Mouse (Mus musculus): ENCODE data around the gene Rnf114. TPM values are rescaled to one million over a fixed set of nuclear protein-coding genes. Genes with fewer than 3 reads are reported as not detected.

Gene Rnf114
- polyA plus RNA-seq, 1 experiment from 2014 or later, result 131 TPM

DNA sequence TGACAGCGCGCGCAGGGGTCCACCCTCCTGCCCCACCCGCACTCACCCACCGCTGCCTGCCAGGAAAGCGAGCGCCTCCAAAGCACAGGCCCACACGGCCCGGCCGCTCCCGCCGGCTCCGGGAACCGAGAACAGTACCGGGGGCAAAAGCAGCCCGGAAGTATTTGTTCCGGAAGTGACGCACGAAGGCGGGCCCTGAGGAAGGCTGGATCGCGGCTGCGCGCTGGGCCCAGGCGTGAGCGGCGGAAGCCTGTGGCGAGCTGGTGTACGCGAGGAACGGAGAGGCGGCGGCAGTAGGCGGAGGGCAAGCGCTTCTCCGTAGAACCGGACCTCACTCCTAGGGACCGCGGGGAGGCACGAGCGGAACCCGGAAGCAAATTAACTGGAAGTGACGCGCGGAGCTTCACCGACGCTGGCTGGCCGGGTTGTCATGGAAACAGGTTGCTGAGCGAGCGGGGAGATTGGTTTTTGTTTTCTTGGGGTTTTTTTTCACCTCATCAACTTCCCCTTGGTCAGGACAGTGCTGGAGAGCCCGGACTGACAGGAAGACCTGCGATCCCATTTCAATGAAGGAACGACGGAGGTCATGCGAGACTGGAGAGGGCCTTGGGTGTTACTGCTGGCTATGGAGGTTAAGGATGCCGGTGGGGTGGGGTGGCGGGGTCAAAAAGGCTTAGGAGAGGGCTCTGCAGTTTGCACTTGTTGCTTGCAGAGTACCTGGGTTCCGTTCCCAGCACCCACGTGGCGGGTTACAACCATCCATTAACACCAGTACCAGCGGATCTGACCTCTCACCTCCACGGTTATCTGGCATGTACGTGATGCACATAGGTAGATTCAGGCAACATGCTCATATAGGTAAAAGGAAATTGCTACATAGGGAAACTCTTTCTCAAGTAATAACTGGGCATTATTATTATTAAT, 530 bp downstream of the Rnf114 start, which contains the start of gene Spata2:
Gene Spata2 (minus strand): TSS at position 175 of the 924 bp plus-strand sequence.
- peaks cover 24% of the 10 kb centered on the region for H3K4me1 ChIP-seq
- H3K27ac ChIP-seq, result peak within 1 kb of the TSS; percentile 98
- ATAC-seq (replicated peaks), result peak; percentile 89
- peak within 1 kb of the TSS; percentile 94 for H3K9ac ChIP-seq
- no peaks in the 10 kb centered on the region for H3K36me3 ChIP-seq (replicated peaks)
- H3K4me2 ChIP-seq, result peak within 1 kb of the TSS; percentile 82
- H3K9me3 ChIP-seq, result no peaks in the 10 kb centered on the region
- WGBS, result 2% methylated on average over 63 of the region's 63 CpGs
- peak within 1 kb of the TSS; percentile 81 for H3K4me3 ChIP-seq
- no peaks in the 10 kb centered on the region for H3K27me3 ChIP-seq (replicated peaks)

DNA sequence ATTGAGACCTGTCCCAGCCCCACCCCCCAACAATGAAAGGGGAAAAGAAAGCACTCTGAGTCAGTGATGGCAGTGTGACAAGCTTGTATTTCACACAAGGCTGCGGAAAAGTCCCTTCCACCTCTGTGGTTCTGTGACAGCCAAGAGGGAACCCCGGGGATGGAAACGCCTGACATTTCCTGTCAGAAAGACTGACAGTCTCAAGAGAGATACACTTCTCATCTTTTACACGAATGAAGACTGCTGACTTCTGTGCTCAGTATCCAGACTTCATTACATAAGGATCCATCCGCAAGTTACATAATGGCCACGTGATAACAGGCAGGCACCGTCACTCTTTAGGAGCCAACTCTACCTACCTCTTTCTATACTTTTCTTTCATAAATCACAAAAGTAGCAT, 4.0 kb downstream of the Rnf114 start:
- Histone ChIP-seq H3K4me3 (no peak overlapping the region), H3K4me2 (no peak overlapping the region), H3K27me3 (replicated peaks) (no peaks in the 10 kb centered on the region), H3K9ac (no peak overlapping the region), H3K27ac (no peak overlapping the region), H3K9me3 (no peaks in the 10 kb centered on the region), H3K4me1 (peaks cover 12% of the 10 kb centered on the region), H3K36me3 (replicated peaks) (no peaks in the 10 kb centered on the region)
- ATAC-seq (replicated peaks), result no peak
- WGBS, result 80% methylated on average over 7 of the region's 7 CpGs

DNA sequence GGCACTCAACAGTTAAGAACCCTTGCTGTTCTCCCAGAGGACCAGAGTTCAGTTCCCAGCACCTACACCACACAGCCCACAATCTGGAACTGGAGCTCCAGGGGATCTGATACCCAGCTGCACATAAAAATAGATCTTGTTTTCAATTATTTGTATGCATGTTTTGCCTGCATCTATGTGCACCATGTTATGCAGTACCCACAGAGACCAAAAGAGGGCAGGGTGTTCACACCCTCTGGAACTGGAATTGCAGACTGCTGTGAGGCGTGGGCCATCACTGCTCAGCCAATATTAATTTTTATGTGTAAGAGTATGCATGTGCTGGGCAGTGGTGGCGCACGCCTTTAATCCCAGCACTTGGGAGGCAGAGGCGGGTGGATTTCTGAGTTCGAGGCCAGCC, 4.8 kb downstream of the Rnf114 start:
- no peaks in the 10 kb centered on the region for H3K36me3 ChIP-seq (replicated peaks)
- no peak for ATAC-seq (replicated peaks)
- WGBS, result 77% methylated on average over 5 of the region's 5 CpGs
- no peak overlapping the region for H3K9ac ChIP-seq
- H3K4me2 ChIP-seq, result no peak overlapping the region
- peaks cover 5% of the 10 kb centered on the region; the same call in 1 of the 2 replicates for H3K4me1 ChIP-seq
- no peaks in the 10 kb centered on the region for H3K9me3 ChIP-seq
- no peak overlapping the region for H3K4me3 ChIP-seq
- H3K27ac ChIP-seq, result no peak overlapping the region
- no peaks in the 10 kb centered on the region for H3K27me3 ChIP-seq (replicated peaks)

DNA sequence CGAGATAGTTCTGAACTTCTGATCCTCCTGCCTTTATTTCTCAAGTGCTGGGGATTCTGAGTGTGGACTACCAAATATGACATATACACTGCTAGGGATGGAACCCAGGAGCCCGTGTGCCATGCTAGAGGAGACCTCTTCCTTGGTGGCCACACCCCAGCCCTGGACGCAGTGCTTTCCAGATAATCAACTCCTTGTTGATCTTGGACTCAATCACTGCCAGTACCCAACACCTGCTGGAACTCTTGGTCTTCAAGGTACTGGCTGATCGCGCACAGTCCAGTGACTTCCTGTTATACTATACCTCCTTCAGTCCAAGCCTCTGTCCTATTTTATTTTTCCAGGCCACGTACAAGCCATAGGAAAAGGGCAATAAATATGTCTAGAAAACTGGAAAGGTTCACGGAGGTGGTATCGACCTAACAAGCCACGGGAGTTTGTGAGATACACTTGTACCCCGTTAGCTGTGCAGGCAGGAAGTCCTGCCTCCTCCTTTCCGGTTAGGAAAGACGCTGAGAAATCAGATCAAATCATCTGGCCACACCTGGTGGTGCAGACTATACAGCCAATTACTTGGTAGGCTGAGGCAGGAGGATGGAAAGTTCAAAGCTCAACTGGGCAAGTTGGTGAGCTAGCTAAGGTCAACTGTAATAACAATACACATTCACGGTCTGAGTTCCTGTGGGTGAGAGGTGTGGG, 10.3 kb downstream of the Rnf114 start:
- peak overlapping the region; percentile 87 for H3K27ac ChIP-seq
- no peaks in the 10 kb centered on the region for H3K27me3 ChIP-seq (replicated peaks)
- H3K4me3 ChIP-seq, result peak overlapping the region; percentile 88
- peak overlapping the region; percentile 88 for H3K4me2 ChIP-seq
- peak; percentile 21 for ATAC-seq (replicated peaks)
- H3K36me3 ChIP-seq (replicated peaks), result no peaks in the 10 kb centered on the region
- peak overlapping the region; percentile 70; the same call in 1 of the 2 replicates for H3K9ac ChIP-seq
- no peaks in the 10 kb centered on the region for H3K9me3 ChIP-seq
- WGBS, result 52% methylated on average over 13 of the region's 13 CpGs
- H3K4me1 ChIP-seq, result peaks cover 31% of the 10 kb centered on the region

DNA sequence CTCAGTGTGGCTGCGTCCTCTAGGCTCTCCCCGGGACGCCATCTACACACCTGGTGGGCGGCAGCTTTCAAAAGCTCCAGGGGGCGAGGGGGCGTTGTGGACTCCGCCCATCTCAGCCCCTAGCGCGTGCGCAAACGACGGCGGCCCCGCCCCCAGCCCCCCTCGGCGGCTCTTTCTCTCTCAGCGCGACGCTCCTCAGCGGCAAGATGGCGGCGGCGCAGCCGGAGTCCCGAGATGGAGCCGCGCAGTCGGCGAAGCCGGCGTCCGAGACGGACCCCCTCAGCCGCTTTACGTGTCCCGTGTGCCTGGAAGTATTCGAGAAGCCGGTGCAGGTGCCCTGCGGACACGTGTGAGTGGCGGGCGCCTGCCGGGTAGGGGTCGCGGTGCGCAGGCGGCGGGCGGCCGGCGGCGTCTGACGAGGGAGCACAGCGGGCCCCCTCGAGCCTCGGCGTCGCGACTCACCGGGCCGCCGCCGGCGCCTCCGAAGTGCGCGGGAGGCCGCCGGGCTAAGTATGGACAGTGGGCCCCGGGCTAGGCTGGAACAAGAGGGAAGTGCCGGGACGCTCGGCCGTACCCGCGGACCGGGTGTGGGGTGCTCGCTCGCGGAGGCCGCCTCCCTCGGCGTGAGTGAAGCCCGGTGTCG, 10.9 kb downstream of the Rnf114 start:
- 0 out of 2 replicates have a peak, but pooled peaks cover under 1% of the 10 kb centered on the region for H3K36me3 ChIP-seq (replicated peaks)
- peaks cover 31% of the 10 kb centered on the region for H3K4me1 ChIP-seq
- ATAC-seq (replicated peaks), result peak; percentile 91
- H3K4me2 ChIP-seq, result peak overlapping the region; percentile 88
- peak overlapping the region; percentile 87 for H3K27ac ChIP-seq
- peak overlapping the region; percentile 70 for H3K9ac ChIP-seq
- WGBS, result under 1% methylated on average over 85 of the region's 85 CpGs
- H3K4me3 ChIP-seq, result peak overlapping the region; percentile 88
- no peaks in the 10 kb centered on the region for H3K27me3 ChIP-seq (replicated peaks)
- H3K9me3 ChIP-seq, result no peaks in the 10 kb centered on the region

DNA sequence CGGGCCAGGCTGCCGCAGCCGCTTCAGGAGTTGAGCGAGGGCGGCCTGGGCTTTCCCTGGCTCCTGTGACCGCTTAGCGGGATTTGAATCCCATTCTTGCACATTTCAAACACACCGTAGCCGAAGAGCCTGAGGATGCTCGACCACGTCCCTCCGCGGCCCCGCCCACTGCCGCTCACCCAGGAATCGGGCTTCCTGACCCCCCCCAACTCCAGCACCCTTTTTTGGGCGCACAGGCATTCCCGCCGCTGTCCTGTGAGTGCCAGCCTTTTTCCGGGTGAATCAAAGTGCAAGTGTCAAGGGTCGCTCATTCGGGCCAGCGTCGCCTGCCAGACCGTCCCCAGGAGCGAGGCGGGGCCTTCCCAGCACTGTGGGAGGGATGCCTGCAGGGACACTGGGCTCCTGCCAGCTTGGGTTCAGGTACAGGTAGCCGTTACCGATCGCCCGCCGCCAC, 11.5 kb downstream of the Rnf114 start:
- Histone ChIP-seq H3K9me3 (no peaks in the 10 kb centered on the region), H3K9ac (peak overlapping the region; percentile 70), H3K27me3 (replicated peaks) (no peaks in the 10 kb centered on the region), H3K4me3 (peak overlapping the region; percentile 88), H3K4me1 (peaks cover 31% of the 10 kb centered on the region), H3K27ac (peak overlapping the region; percentile 87), H3K4me2 (peak overlapping the region; percentile 88), H3K36me3 (replicated peaks) (peaks cover 5% of the 10 kb centered on the region; the same call in 1 of the 2 replicates)
- 2% methylated on average over 32 of the region's 32 CpGs for WGBS
- peak; percentile 33 for ATAC-seq (replicated peaks)

DNA sequence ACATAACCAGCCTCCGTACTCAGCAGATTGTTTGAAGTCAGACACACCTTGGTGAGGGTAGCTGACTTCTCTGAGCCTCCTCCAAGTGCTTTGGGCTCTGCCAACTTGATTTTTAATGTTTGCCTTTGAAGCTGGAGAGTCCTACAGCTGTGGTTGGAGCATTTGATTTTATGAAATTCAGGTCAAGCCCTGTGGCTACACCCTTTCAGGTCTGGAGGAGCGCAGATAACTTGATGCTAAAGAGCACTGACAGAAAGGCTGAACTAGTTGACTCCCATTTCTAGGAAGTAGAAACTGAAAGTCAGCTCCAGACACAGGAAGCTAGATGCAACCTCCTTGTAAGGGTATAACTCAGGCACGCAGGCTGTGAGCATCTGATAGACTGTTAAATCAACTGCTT, 12.7 kb downstream of the Rnf114 start:
- 0 out of 2 replicates have a peak overlapping the region, but pooled peaks have one; percentile 88 for H3K4me3 ChIP-seq
- peak overlapping the region; percentile 88 for H3K4me2 ChIP-seq
- peaks cover 7% of the 10 kb centered on the region; the same call in 1 of the 2 replicates for H3K36me3 ChIP-seq (replicated peaks)
- no peaks in the 10 kb centered on the region for H3K9me3 ChIP-seq
- peaks cover 31% of the 10 kb centered on the region for H3K4me1 ChIP-seq
- H3K27me3 ChIP-seq (replicated peaks), result no peaks in the 10 kb centered on the region
- H3K27ac ChIP-seq, result no peak overlapping the region
- H3K9ac ChIP-seq, result no peak overlapping the region; the same call in 1 of the 2 replicates
- ATAC-seq (replicated peaks), result no peak
- 81% methylated on average over 3 of the region's 3 CpGs for WGBS

DNA sequence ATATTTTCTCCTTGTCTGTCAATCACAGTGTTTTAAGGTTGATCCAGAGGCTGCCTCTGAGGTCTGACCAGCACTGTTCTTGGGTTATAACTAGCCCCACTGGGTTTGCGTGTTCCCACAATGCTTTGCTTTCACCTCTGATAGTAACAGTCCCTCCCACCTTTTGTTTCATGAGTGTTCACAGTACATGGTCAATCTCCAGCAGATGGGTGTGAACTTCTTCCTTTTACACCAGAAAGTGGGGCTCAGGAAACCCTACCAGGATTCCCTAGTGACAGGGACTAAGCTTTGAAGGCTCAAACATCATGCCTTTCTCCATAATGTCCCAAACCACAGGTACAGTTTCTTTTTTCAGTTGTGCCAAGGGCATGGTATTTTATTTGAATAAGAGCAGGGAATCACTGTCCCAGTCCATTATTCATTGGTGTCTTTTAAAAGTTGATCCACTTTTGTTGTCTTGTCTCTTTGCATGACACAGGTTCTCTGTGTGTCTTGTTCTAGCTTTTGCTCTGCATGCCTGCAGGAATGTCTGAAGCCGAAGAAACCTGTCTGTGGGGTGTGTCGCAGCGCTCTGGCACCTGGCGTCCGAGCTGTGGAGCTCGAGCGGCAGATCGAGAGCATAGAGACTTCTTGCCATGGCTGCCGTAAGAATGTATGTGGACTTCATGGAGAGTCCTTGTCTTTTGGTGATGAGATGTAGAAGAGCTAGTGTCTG, 14.3 kb downstream of the Rnf114 start:
- Histone ChIP-seq H3K4me1 (peaks cover 31% of the 10 kb centered on the region), H3K9me3 (no peaks in the 10 kb centered on the region), H3K27ac (no peak overlapping the region), H3K9ac (0 out of 2 replicates have a peak overlapping the region, but pooled peaks have one; percentile 11), H3K36me3 (replicated peaks) (peaks cover 17% of the 10 kb centered on the region), H3K27me3 (replicated peaks) (no peaks in the 10 kb centered on the region), H3K4me3 (no peak overlapping the region), H3K4me2 (no peak overlapping the region)
- 95% methylated on average over 10 of the region's 10 CpGs for WGBS
- ATAC-seq (replicated peaks), result no peak

DNA sequence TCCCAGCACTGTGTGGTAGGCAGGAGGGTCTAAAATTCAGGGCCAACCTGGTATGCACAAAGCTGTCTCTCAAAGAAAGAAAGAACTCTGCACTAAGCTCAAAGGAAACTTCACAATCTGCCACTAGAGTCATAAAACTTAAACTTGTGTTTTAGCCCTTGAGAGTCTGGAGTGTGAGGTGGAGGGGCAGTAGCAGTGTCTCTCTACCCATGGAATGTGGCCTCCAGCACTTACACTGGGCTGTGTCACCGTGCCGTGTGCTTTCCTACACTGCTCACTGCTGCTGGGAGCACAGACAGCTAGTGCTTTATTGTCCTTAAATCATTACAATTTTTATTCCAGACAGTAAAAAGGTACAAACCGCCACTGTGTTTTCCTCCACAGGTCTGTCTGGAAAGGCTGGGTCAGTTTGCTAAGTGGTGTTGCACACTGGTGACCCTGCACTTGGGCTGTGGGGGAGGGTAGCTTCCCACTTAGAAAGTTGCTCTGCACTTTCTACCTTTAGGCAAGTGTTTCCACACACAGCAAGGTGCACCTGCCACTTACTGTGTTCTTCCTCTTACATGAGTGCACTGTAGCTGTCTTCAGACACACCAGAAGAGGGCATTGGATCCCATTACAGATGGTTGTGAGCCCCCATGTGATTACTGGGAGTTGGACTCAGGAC, 15.4 kb downstream of the Rnf114 start:
- no peak for ATAC-seq (replicated peaks)
- Histone ChIP-seq H3K27me3 (replicated peaks) (no peaks in the 10 kb centered on the region), H3K4me1 (peaks cover 31% of the 10 kb centered on the region), H3K4me3 (no peak overlapping the region), H3K9me3 (no peaks in the 10 kb centered on the region), H3K27ac (no peak overlapping the region), H3K4me2 (no peak overlapping the region), H3K36me3 (replicated peaks) (peaks cover 28% of the 10 kb centered on the region), H3K9ac (no peak overlapping the region)
- 98% methylated on average over 3 of the region's 3 CpGs for WGBS

DNA sequence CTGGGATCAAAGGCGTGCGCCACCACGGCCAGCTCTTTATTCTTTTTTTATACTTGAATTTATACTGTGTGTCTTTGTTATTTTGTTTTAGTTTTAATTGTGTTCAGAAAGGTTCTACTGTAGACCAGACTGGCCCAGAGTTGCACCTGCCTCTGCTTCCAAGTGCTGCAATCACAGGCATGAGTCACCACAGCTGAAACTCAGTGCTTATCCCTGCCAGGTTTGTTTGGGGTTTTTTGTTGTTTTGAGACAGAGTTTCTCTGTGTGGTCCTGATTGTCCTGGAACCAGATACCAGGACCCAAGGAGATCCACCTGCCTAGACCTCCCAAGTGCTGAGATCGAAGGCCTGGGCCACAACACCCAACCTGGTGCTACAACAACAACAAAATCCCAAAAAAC, 16.1 kb downstream of the Rnf114 start:
- Histone ChIP-seq H3K4me2 (no peak overlapping the region), H3K36me3 (replicated peaks) (peaks cover 34% of the 10 kb centered on the region), H3K27me3 (replicated peaks) (no peaks in the 10 kb centered on the region), H3K9ac (no peak overlapping the region), H3K27ac (no peak overlapping the region), H3K9me3 (no peaks in the 10 kb centered on the region), H3K4me1 (peaks cover 31% of the 10 kb centered on the region), H3K4me3 (no peak overlapping the region)
- ATAC-seq (replicated peaks), result no peak
- 94% methylated on average over 4 of the region's 4 CpGs for WGBS

DNA sequence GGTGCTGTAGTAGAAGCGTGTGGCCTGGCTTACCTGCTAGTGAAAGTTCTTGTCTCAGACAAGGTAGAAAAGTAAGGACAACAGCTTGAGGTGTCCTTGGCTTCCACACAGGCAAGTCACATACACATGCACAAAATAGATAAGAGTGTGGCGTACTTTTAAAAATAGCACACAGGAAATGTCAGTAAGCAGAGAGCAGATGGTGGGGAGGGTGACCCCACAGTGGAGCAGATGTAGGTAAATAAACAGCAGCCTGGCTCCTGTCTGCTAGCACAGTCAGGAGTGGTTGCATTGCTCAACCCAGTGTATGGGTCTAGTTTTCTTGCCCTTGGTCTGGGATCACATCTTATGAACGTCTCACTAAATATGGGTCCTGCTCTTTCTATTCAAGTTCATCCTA, 18.0 kb downstream of the Rnf114 start:
- H3K27me3 ChIP-seq (replicated peaks), result no peaks in the 10 kb centered on the region
- no peak overlapping the region for H3K27ac ChIP-seq
- H3K4me2 ChIP-seq, result no peak overlapping the region
- 93% methylated on average over 3 of the region's 3 CpGs for WGBS
- no peak for ATAC-seq (replicated peaks)
- H3K36me3 ChIP-seq (replicated peaks), result peaks cover 47% of the 10 kb centered on the region
- no peak overlapping the region for H3K4me3 ChIP-seq
- no peak overlapping the region for H3K9ac ChIP-seq
- H3K9me3 ChIP-seq, result no peaks in the 10 kb centered on the region
- peaks cover 16% of the 10 kb centered on the region for H3K4me1 ChIP-seq
